Mouse (Mus musculus) cerebellum, adult 2 months (tissue): Measurements from ENCODE around the gene Ankle1.

Experiments
- CTCF ChIP-seq: fragments of 200-500 bp; IDR thresholded peaks from 2 replicates; pipeline ENCODE4 v1.5.1; 2011; ENCODE audit warnings: low read depth, mild to moderate bottlenecking, control low read depth, low read length, moderate library complexity, borderline replicate concordance; ENCODE audit not compliant: insufficient read depth
- POLR2A ChIP-seq: fragments of 200-500 bp; IDR thresholded peaks from 2 replicates; pipeline ENCODE4 v1.6.1; 2011; ENCODE audit warnings: low read length, control low read depth, borderline replicate concordance; ENCODE audit not compliant: insufficient read depth

DNA sequence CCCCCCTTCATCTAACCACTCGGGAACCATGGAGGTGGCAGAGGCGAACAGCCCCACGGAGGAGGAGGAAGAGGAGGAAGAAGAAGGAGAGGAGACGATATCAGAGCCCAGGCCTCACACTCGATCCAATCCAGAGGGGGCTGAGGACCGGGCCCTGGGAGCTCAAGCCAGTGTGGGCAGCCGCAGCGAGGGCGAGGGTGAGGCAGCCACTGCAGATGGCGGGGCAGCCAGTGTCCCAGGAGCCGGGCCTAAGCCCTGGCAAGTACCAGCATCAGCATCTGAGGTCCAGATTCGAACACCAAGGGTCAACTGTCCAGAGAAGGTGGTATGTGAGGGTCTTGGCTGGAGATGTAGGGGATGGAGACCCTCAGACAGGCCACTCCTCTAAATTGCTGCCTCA, 8.1 kb upstream of the Ankle1 start:
- TF ChIP-seq POLR2A (no peak), CTCF (no peak)
